Mouse (Mus musculus): Measurements from ENCODE around the gene Ank3. TPM values are rescaled to one million over a fixed set of nuclear protein-coding genes. Genes with fewer than 3 reads are reported as not detected.

Gene Ank3
- polyA plus RNA-seq, 1 experiment from 2014 or later, result 24.7 TPM

DNA sequence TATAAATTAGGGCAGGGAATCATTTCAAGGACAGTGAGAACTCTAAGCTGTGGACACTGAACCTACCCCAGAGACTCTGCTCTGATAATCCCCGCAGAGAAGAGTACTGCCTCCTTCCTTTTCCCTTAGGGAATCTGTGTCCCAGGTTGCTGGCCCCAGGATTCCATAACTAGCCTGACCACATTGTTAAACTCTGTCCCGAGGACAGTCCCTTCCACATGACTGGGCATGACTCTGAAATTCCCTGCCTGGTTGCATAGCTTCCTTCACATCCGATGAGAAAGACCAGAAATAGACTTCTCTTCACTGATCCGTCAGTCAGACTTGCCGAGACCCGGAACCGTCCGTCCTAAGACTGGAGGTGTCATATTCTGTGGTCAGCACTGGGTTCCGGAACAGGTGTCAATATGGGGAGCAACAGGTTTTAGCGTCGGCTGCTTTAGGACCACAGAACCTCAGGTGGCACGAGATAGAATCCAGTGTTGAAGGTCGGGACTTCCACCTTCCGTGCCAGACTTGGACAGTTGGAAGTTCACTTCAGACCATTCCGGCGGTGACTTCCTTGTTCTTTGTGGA, 219.1 kb downstream of the Ank3 start:
- DNase-seq (ENCODE audit: low spot score), result no peak
- WGBS, result 92% methylated on average over 16 of the region's 16 CpGs

DNA sequence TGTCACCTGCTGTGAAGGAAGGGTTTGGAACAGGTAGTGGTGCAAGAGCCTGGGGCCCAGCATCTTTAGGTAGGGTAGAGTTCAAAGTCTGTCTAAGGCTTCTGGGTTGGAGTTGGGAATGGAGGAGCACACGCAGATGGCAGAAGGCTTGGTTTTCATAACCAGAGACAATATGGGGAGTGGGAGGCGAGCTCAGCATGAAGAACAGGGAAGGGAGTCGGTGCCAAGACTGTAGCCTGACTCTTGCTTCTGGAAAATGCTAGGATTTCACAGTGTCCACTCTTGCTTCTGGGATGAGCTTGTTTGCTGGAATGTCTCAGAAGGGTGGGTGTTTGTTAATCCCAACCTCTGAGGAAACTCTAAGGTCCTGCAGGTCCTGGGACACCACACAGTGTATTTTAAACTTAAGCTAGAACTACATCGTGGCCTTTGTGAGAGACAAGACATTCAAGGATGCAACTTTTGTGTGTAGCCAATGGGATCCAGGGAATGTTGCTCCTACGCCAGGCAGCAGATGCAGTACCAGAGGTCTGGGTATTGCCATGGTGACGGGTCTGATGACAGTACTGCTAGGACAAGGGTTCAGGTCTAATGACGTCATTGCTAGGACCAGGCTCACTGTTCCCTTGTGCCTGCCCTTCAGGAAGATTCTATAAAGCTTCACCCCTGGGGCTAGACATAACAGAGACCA, 222.3 kb downstream of the Ank3 start:
- Histone ChIP-seq H3K4me2 (ENCODE audit: low read length) (no peak overlapping the region), H3K4me1 (replicated peaks; ENCODE audit: control insufficient read depth, insufficient read depth, low read length) (0 out of 2 replicates have a peak, but pooled peaks cover 6% of the 10 kb centered on the region), H3K36me3 (ENCODE audit: control insufficient read depth, insufficient read depth, low read length) (no peaks in the 10 kb centered on the region), H3K4me3 (ENCODE audit: low read depth, low read length) (no peak overlapping the region), H3K9me3 (ENCODE audit: control insufficient read depth, low read length) (no peaks in the 10 kb centered on the region), H3K27ac (ENCODE audit: low read depth) (no peak overlapping the region), H3K9ac (ENCODE audit: low read length) (no peak overlapping the region), H3K27me3 (replicated peaks; ENCODE audit: control insufficient read depth, insufficient read depth, low read length) (no peaks in the 10 kb centered on the region)
- DNase-seq (ENCODE audit: low spot score) (no peak), ATAC-seq (replicated peaks; ENCODE audit: low FRiP score, low TSS enrichment, low read depth) (no peak)
- WGBS, result 74% methylated on average over 7 of the region's 7 CpGs

More for the DNA sequence above, 219.1 kb downstream of the Ank3 start:
- no peak overlapping the region for H3K4me2 ChIP-seq (ENCODE audit: low read length)
- 0 out of 2 replicates have a peak, but pooled peaks cover 9% of the 10 kb centered on the region for H3K4me1 ChIP-seq (replicated peaks; ENCODE audit: control insufficient read depth, insufficient read depth, low read length)
- no peaks in the 10 kb centered on the region for H3K27me3 ChIP-seq (replicated peaks; ENCODE audit: control insufficient read depth, insufficient read depth, low read length)
- H3K4me3 ChIP-seq (ENCODE audit: low read depth, low read length), result no peak overlapping the region
- no peaks in the 10 kb centered on the region for H3K36me3 ChIP-seq (ENCODE audit: control insufficient read depth, insufficient read depth, low read length)
- no peaks in the 10 kb centered on the region for H3K9me3 ChIP-seq (ENCODE audit: control insufficient read depth, low read length)
- no peak for ATAC-seq (replicated peaks; ENCODE audit: low FRiP score, low TSS enrichment, low read depth)
- H3K27ac ChIP-seq (ENCODE audit: low read depth), result no peak overlapping the region
- H3K9ac ChIP-seq (ENCODE audit: low read length), result no peak overlapping the region

DNA sequence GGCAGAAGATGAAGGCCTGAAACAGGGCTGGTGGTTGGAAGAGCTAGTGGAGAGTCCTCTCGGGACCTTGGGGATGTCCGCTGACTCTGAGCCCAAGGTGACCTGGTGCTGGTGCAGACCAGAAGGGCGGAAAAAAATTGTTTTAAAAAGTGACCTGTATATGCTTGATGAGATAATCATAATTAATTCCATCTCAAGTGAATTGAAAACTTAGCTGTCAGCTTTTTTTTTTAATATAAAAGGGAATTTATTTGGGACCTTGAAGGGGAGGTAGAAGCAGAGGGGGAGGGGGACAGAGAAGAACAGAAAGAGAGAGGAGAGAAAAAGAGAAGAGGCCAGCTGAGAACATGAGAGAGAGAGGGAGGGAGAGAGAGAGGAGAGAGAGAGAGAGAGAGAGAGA, 229.2 kb downstream of the Ank3 start:
- Histone ChIP-seq H3K27me3 (replicated peaks; ENCODE audit: control insufficient read depth, insufficient read depth, low read length) (no peaks in the 10 kb centered on the region), H3K4me1 (replicated peaks; ENCODE audit: control insufficient read depth, insufficient read depth, low read length) (0 out of 2 replicates have a peak, but pooled peaks cover 6% of the 10 kb centered on the region), H3K9me3 (ENCODE audit: control insufficient read depth, low read length) (no peaks in the 10 kb centered on the region), H3K9ac (ENCODE audit: low read length) (no peak overlapping the region), H3K27ac (ENCODE audit: low read depth) (no peak overlapping the region), H3K36me3 (ENCODE audit: control insufficient read depth, insufficient read depth, low read length) (no peaks in the 10 kb centered on the region), H3K4me2 (ENCODE audit: low read length) (no peak overlapping the region), H3K4me3 (ENCODE audit: low read depth, low read length) (no peak overlapping the region)
- ATAC-seq (replicated peaks; ENCODE audit: low FRiP score, low TSS enrichment, low read depth) (no peak), DNase-seq (ENCODE audit: low spot score) (no peak)
- WGBS, result 89% methylated on average over 3 of the region's 3 CpGs

DNA sequence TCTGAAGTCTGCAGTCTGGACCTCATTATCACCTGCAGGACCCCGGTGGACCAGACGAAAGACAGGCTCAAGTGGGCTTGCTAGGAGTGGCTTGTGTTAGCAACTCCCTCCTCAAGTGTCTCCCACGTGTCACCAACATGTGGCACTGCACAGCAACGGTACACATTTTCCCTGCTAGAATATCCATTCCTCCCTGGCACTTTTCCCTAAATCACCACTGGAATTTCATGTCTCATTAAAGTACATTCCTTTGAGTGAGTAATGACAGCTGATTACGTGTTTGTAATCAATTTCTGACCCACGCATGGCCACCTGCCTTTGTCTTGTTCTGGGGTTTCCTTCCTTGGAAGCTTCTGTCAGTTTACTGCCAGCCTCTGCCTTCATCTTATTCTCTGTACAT, 230.2 kb downstream of the Ank3 start:
- Histone ChIP-seq H3K4me3 (ENCODE audit: low read depth, low read length) (no peak overlapping the region), H3K27ac (ENCODE audit: low read depth) (no peak overlapping the region), H3K9ac (ENCODE audit: low read length) (no peak overlapping the region), H3K36me3 (ENCODE audit: control insufficient read depth, insufficient read depth, low read length) (no peaks in the 10 kb centered on the region), H3K27me3 (replicated peaks; ENCODE audit: control insufficient read depth, insufficient read depth, low read length) (no peaks in the 10 kb centered on the region), H3K9me3 (ENCODE audit: control insufficient read depth, low read length) (no peaks in the 10 kb centered on the region), H3K4me1 (replicated peaks; ENCODE audit: control insufficient read depth, insufficient read depth, low read length) (0 out of 2 replicates have a peak, but pooled peaks cover 6% of the 10 kb centered on the region), H3K4me2 (ENCODE audit: low read length) (no peak overlapping the region)
- 56% methylated on average over 6 of the region's 6 CpGs for WGBS
- no peak for DNase-seq (ENCODE audit: low spot score)
- ATAC-seq (replicated peaks; ENCODE audit: low FRiP score, low TSS enrichment, low read depth), result no peak

DNA sequence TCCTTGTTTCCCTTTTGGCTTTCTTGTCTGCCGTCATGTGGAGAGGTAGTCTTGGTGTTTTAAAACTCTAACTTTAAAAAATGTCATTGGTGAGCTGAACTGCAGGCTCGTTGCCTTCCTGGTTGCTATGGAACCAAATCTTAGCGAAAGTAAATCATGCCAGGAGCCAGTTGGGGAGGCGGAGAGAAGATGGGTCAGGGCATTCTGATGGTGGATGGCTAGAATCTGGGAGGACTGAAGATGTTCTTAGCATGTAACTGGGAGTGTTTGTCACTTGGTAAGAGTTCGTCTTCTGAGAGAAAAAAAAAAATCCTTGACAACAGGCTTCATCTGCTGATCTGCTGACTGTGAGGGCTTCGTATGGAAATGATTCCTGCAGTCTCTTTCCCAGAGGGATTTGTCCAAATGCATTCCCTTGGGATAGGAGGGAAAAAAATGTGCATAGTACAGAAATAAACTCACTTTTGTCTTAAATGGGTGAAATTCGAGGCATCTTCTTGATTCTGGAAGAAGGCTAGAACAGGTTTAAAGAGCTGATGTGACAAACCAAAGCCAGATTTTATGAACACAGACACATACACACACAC, 232.3 kb downstream of the Ank3 start:
- 34% methylated on average over 7 of the region's 7 CpGs for WGBS
- H3K27ac ChIP-seq (ENCODE audit: low read depth), result no peak overlapping the region
- H3K4me3 ChIP-seq (ENCODE audit: low read depth, low read length), result no peak overlapping the region
- H3K9me3 ChIP-seq (ENCODE audit: control insufficient read depth, low read length), result no peaks in the 10 kb centered on the region
- H3K36me3 ChIP-seq (ENCODE audit: control insufficient read depth, insufficient read depth, low read length), result no peaks in the 10 kb centered on the region
- H3K9ac ChIP-seq (ENCODE audit: low read length), result no peak overlapping the region
- no peak overlapping the region for H3K4me2 ChIP-seq (ENCODE audit: low read length)
- H3K4me1 ChIP-seq (replicated peaks; ENCODE audit: control insufficient read depth, insufficient read depth, low read length), result 0 out of 2 replicates have a peak, but pooled peaks cover 6% of the 10 kb centered on the region
- DNase-seq (ENCODE audit: low spot score) (no peak), ATAC-seq (replicated peaks; ENCODE audit: low FRiP score, low TSS enrichment, low read depth) (no peak)
- H3K27me3 ChIP-seq (replicated peaks; ENCODE audit: control insufficient read depth, insufficient read depth, low read length), result no peaks in the 10 kb centered on the region

DNA sequence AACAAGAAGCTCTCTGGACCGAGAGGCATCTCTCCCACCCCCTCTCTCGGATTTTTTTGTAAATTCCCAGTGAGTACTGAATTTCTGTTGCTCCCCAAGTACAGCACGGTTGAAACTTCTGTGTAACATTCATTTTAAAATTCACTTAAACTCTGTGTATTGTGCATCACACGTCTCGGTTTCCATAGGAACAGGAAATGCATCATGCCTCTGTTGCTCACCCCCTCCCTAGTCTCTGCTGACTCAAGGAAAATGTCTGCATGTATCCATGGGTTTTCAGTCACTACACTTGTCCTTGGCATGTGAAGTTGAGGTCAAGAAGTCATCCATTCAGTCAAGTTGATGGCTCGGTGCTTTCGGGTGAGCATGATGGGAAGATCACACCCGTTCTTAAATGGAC, 234.3 kb downstream of the Ank3 start:
- WGBS, result 91% methylated on average over 8 of the region's 8 CpGs
- H3K9ac ChIP-seq (ENCODE audit: low read length), result no peak overlapping the region
- H3K36me3 ChIP-seq (ENCODE audit: control insufficient read depth, insufficient read depth, low read length), result no peaks in the 10 kb centered on the region
- H3K4me3 ChIP-seq (ENCODE audit: low read depth, low read length), result no peak overlapping the region
- no peak overlapping the region for H3K4me2 ChIP-seq (ENCODE audit: low read length)
- H3K4me1 ChIP-seq (replicated peaks; ENCODE audit: control insufficient read depth, insufficient read depth, low read length), result peaks cover 8% of the 10 kb centered on the region; the same call in 1 of the 2 replicates
- H3K27me3 ChIP-seq (replicated peaks; ENCODE audit: control insufficient read depth, insufficient read depth, low read length), result no peaks in the 10 kb centered on the region
- ATAC-seq (replicated peaks; ENCODE audit: low FRiP score, low TSS enrichment, low read depth) (no peak), DNase-seq (ENCODE audit: low spot score) (no peak)
- H3K27ac ChIP-seq (ENCODE audit: low read depth), result no peak overlapping the region
- no peaks in the 10 kb centered on the region for H3K9me3 ChIP-seq (ENCODE audit: control insufficient read depth, low read length)

DNA sequence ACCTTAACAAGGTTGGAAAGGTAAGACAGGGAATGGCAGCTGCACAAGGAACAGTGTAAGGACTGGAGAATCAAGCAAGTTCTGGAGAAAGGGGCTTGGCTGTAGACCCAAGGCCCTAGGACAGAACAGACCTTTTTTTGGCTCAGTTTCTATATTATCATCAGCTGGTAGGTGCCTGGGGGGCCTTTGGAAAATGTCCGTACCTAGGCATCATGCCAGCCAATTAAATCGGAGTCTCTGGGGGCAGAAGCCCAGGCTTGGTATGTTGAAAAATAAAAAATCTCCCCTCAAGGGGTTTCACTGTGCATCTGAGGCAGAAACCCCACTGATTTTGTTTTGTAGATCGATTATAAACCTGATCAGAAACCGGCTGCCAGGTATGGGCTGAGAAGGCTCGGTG, 236.3 kb downstream of the Ank3 start:
- WGBS, result 94% methylated on average over 5 of the region's 5 CpGs
- H3K4me3 ChIP-seq (ENCODE audit: low read depth, low read length), result no peak overlapping the region
- ATAC-seq (replicated peaks; ENCODE audit: low FRiP score, low TSS enrichment, low read depth), result no peak

DNA sequence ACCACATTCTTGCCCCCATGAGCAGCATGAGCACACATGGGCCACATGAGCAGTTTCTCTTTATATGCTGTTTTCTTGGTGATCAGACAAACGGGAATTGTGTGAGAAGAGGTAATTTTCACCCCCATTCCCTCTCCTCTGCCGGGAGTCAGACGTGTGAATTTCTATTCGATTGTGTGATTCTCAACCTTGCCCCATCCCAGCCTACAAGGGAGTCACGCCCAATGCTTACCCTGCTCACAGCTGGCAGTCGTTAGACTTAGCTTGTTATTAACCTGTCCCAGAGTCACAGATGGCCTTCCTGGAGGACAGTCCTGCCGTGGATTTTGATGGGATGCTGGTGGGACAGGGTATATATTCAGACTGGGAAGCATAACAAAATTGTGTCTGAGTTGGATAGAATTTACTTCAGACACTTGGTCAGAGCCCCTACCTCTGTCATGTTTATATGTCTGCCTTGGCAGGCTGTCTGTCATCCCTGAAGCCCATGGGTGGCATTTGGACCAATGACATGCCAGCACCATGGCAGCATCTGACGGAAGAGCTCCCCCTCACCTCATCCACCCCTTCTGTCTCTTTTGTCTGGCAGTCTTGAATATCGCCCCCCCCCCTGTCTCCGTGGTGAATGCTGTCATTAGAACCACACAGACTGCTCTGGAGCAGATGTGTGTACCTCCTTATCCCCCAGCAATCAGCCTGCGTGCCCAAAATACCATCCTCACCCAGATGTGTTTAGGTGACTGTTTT, 237.5 kb downstream of the Ank3 start:
- 50% methylated on average over 11 of the region's 11 CpGs for WGBS
- Histone ChIP-seq H3K27ac (ENCODE audit: low read depth) (no peak overlapping the region), H3K9ac (ENCODE audit: low read length) (no peak overlapping the region), H3K4me2 (ENCODE audit: low read length) (no peak overlapping the region), H3K9me3 (ENCODE audit: control insufficient read depth, low read length) (no peaks in the 10 kb centered on the region), H3K27me3 (replicated peaks; ENCODE audit: control insufficient read depth, insufficient read depth, low read length) (no peaks in the 10 kb centered on the region), H3K36me3 (ENCODE audit: control insufficient read depth, insufficient read depth, low read length) (no peaks in the 10 kb centered on the region), H3K4me3 (ENCODE audit: low read depth, low read length) (no peak overlapping the region), H3K4me1 (replicated peaks; ENCODE audit: control insufficient read depth, insufficient read depth, low read length) (peaks cover 8% of the 10 kb centered on the region; the same call in 1 of the 2 replicates)
- ATAC-seq (replicated peaks; ENCODE audit: low FRiP score, low TSS enrichment, low read depth) (no peak), DNase-seq (ENCODE audit: low spot score) (no peak)

More for the DNA sequence above, 236.3 kb downstream of the Ank3 start:
- H3K36me3 ChIP-seq (ENCODE audit: control insufficient read depth, insufficient read depth, low read length), result no peaks in the 10 kb centered on the region
- DNase-seq (ENCODE audit: low spot score), result no peak
- H3K9me3 ChIP-seq (ENCODE audit: control insufficient read depth, low read length), result no peaks in the 10 kb centered on the region
- H3K4me1 ChIP-seq (replicated peaks; ENCODE audit: control insufficient read depth, insufficient read depth, low read length), result peaks cover 13% of the 10 kb centered on the region; the same call in 1 of the 2 replicates
- no peak overlapping the region for H3K4me2 ChIP-seq (ENCODE audit: low read length)
- H3K9ac ChIP-seq (ENCODE audit: low read length), result no peak overlapping the region
- no peaks in the 10 kb centered on the region for H3K27me3 ChIP-seq (replicated peaks; ENCODE audit: control insufficient read depth, insufficient read depth, low read length)
- H3K27ac ChIP-seq (ENCODE audit: low read depth), result no peak overlapping the region

Measured in intestine, embryonic 14.5 days (tissue).